Mouse (Mus musculus): ENCODE measurements around the gene Gm3532. TPM values are rescaled to one million over a fixed set of nuclear protein-coding genes. Genes with fewer than 3 reads are reported as not detected.
"Not testable (repeated sequence)": the region's sequence is repeated elsewhere in the genome, so short reads cannot be mapped to it uniquely, and the experiment has no call there.

The Gm3532 gene
- not detected for total RNA-seq (2021)
- long read RNA-seq, experiment 1 = 0 reads
- long read RNA-seq, experiment 2 = 0 reads

- H3K4me3 ChIP-seq; DNase-seq (ENCODE audit: low spot score in 2 of 2); H3K27ac ChIP-seq: not testable (repeated sequence)
These were observed at the start of gene Gm3532 for GRCm38 (mm10) chr14:5538196-5538595. Gm3532 (plus strand) TSS chr14:5538496.

GRCm38 (mm10) chr14:5501374-5501773 lies 36.9 kb upstream of the Gm3532 start, which contains the start of gene Gm3488:
Gm3488 (plus strand) TSS chr14:5501674.
- H3K4me3 ChIP-seq; DNase-seq (ENCODE audit: low spot score in 2 of 2); H3K27ac ChIP-seq: not testable (repeated sequence)

Other genes starting within 250 kb of the Gm3532 start
- gene Gm3542, start 203.6 kb upstream of the Gm3532 start, total RNA-seq (2021) = not detected
- gene Gm3500, start 149.4 kb upstream of the Gm3532 start, total RNA-seq (2021) = not detected
- gene Gm3194, start 83.0 kb upstream of the Gm3532 start, total RNA-seq (2021) = 1 to 10 TPM; 4.3 to 4.9 TPM
- not detected for gene Gm8246, start 60.7 kb upstream of the Gm3532 start, total RNA-seq (2021)
- gene Gm3187, start 54.3 kb upstream of the Gm3532 start, total RNA-seq (2021) = not detected
- gene Gm3488, start 36.8 kb upstream of the Gm3532 start, total RNA-seq (2021) = 1 to 10 TPM; 2.0 TPM
- not detected for gene Gm8265, start 94.5 kb downstream of the Gm3532 start, total RNA-seq (2021)
- gene Gm9603, start 149.0 kb downstream of the Gm3532 start, total RNA-seq (2021) = not detected
- gene Gm3373, start 203.1 kb downstream of the Gm3532 start, total RNA-seq (2021) = 1 to 10 TPM in 1 of 2 experiments, under 1 TPM in 1; 0.28 to 1.4 TPM